Mouse (Mus musculus) midbrain, embryonic 13.5 days (tissue): ENCODE data around the gene Gm973. TPM values are rescaled to one million over a fixed set of nuclear protein-coding genes. Genes with fewer than 3 reads are reported as not detected.

ENCODE experiments used
- ATAC-seq: fragments of 200-750 bp; cut with Nextera tagmentation; 2 replicates; pipeline ENCODE4 v1.8.0; 2017; ENCODE audit warnings: mild to moderate bottlenecking, moderate TSS enrichment, moderate library complexity
- H3K27ac ChIP-seq: fragments of 300-500 bp; sonication (generic); 2 replicates; pipeline ENCODE4 v1.5.1; 2015; ENCODE audit warnings: inconsistent platforms, mild to moderate bottlenecking, moderate library complexity
- H3K27me3 ChIP-seq: fragments of 300-500 bp; sonication (generic); 2 replicates; pipeline ENCODE4 v1.6.1; 2015; ENCODE audit warnings: mild to moderate bottlenecking, inconsistent platforms
- H3K36me3 ChIP-seq: fragments of 300-500 bp; sonication (generic); 2 replicates; pipeline ENCODE4 v1.6.1; 2015; ENCODE audit warnings: mild to moderate bottlenecking, inconsistent platforms
- H3K4me1 ChIP-seq: fragments of 300-500 bp; sonication (generic); replicated peaks from 2 replicates; pipeline ENCODE4 v1.6.1; 2015; ENCODE audit warnings: inconsistent platforms
- H3K4me2 ChIP-seq: fragments of 300-500 bp; sonication (generic); replicated peaks from 2 replicates; pipeline ENCODE4 v1.6.1; 2015; ENCODE audit warnings: moderate library complexity, mild to moderate bottlenecking, inconsistent platforms
- H3K4me3 ChIP-seq: fragments of 300-500 bp; sonication (generic); replicated peaks from 2 replicates; pipeline ENCODE4 v1.5.1; 2015; ENCODE audit warnings: mild to moderate bottlenecking, inconsistent platforms
- H3K9ac ChIP-seq: fragments of 300-500 bp; sonication (generic); replicated peaks from 2 replicates; pipeline ENCODE4 v1.6.1; 2015; ENCODE audit warnings: mild to moderate bottlenecking, inconsistent platforms
- H3K9me3 ChIP-seq: fragments of 300-500 bp; sonication (generic); 2 replicates; pipeline ENCODE4 v1.6.1; 2016; ENCODE audit warnings: mild to moderate bottlenecking, inconsistent platforms
- WGBS: fragments of 180-500 bp; shearing (Covaris S2); methylation state at CpG from one replicate; pipeline ENCODE4 v1.1.7; 2015; 5-methylcytosine and 5-hydroxymethylcytosine counted together
- polyA plus RNA-seq: library from polyadenylated mRNA; unstranded; fragments of >200 nt; fragmentation: Nextera tagmentation; extraction: Ambion mirVana; gene quantifications from 2 replicates; pipeline ENCODE4 v1.2.1, GENCODE M21; 2015

Gm973 gene
- polyA plus RNA-seq, 1 experiment from 2014 or later, result 7.2 TPM

DNA sequence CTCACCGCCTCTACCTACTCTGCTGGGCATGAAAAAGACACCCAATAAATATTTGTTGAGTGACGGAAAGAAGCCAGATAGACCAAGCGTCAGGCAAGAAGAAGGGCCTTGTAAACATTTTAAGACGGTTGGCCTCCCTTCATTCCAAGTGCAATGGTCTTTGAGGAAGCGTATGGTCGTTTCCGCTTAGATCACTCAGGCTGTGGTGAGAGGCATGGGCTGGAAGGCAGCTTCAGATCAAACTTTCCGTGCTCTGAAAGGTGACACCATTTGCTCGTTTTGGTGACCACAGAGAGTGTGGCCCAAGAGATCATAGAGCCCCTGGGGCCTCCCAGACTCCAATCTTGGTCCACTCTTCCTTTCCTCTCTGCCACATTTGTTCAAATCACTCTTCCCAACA is 79.5 kb downstream of the Gm973 start:
- 93% methylated on average over 9 of the region's 9 CpGs for WGBS
- Histone ChIP-seq H3K4me1 (peaks cover 24% of the 10 kb centered on the region), H3K4me2 (no peak overlapping the region), H3K27me3 (peaks cover 37% of the 10 kb centered on the region), H3K9me3 (no peaks in the 10 kb centered on the region), H3K36me3 (no peaks in the 10 kb centered on the region), H3K4me3 (no peak overlapping the region), H3K27ac (no peak overlapping the region), H3K9ac (no peak overlapping the region)
- ATAC-seq, result no peak

DNA sequence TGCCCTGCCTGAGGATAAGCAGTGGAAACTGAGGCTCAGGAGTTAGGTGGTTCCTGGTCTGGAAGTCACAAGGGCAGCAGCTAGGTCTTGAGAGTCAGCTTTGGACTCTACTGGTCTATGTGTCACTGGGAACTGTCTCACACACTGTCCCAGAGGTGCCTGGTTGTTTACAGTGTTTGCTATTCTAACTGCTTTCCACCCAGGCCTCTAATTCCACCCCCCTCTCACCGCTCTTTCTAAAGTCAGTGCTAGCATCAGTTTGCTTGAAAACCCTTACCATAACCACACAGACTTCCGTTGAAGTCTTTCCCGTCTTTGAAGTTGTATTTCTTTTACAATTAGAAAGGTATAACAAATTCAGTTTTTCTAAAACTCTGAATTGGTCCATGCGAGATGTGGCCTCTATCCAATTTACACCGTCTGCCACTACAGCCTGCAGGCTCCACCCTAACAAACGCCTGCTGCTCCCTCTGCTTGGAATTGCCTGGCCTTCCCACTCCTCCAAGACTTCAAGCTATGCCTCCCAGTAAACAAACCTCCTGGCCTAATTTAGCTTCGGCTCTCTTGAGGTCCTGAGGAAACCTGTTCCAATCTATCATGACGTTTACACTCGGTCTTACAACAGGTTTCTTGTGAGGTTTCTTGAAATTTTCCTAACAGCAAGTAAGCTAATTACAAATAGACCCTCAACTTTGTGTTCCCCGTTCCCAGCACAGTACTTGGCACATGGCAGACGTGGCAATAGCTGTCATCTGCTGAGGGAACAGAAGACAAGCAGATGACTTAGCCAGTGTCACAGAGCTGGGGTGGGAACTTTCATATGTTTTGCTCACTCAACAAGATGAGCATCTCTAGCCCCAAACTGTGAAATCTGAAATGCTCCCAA is 86.7 kb downstream of the Gm973 start:
- H3K36me3 ChIP-seq, result no peaks in the 10 kb centered on the region
- H3K4me1 ChIP-seq, result no peaks in the 10 kb centered on the region
- H3K4me2 ChIP-seq, result no peak overlapping the region
- no peak for ATAC-seq
- H3K27ac ChIP-seq, result no peak overlapping the region
- WGBS, result 65% methylated on average over 11 of the region's 11 CpGs
- H3K27me3 ChIP-seq, result 0 out of 2 replicates have a peak, but pooled peaks cover 3% of the 10 kb centered on the region
- H3K4me3 ChIP-seq, result no peak overlapping the region
- H3K9me3 ChIP-seq, result no peaks in the 10 kb centered on the region
- H3K9ac ChIP-seq, result no peak overlapping the region

DNA sequence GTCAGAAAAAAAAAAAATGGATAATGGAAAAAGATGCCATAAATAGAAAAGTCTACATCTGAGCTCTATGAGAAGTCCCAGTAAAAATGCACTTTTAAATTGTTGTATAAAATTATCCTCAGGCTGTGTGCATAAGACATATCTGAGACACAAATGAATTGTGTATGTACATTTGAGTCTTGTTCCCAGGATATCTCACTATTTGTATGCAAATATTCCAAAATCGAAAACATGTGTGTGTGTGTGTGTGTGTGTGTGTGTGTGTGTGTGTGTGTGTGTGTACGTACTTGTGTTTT is 87.3 kb downstream of the Gm973 start:
- Histone ChIP-seq H3K9ac (no peak overlapping the region), H3K27me3 (0 out of 2 replicates have a peak, but pooled peaks cover 3% of the 10 kb centered on the region), H3K4me3 (no peak overlapping the region), H3K27ac (no peak overlapping the region), H3K36me3 (no peaks in the 10 kb centered on the region), H3K4me1 (no peaks in the 10 kb centered on the region), H3K4me2 (no peak overlapping the region), H3K9me3 (no peaks in the 10 kb centered on the region)
- WGBS, result 84% methylated on average over 2 of the region's 2 CpGs
- no peak for ATAC-seq

DNA sequence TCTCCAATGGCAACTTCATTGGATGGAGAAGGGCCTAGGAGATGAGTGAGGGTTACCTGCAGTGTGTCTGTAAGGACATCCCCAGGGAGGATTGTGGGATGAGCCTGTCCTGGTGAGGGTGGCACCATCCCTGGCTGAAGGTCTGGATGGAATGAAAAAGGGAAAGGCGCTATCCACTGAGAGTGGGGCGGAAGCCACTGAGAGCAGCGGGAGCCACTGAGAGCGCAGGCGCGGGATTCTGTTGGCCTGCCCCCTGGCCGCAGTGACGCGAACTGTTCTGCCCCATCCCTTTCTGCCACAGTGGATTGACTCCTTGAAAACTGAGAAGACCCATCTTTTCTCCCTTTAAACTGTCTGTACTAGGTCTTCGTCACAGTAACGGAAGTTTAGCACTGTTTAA is 87.8 kb downstream of the Gm973 start:
- Histone ChIP-seq H3K4me3 (no peak overlapping the region), H3K9me3 (no peaks in the 10 kb centered on the region), H3K27me3 (0 out of 2 replicates have a peak, but pooled peaks cover 3% of the 10 kb centered on the region), H3K4me2 (0 out of 2 replicates have a peak overlapping the region, but pooled peaks have one; percentile 14), H3K4me1 (no peaks in the 10 kb centered on the region), H3K9ac (no peak overlapping the region), H3K36me3 (no peaks in the 10 kb centered on the region), H3K27ac (no peak overlapping the region)
- WGBS, result 17% methylated on average over 11 of the region's 11 CpGs
- peak; percentile 69 for ATAC-seq

DNA sequence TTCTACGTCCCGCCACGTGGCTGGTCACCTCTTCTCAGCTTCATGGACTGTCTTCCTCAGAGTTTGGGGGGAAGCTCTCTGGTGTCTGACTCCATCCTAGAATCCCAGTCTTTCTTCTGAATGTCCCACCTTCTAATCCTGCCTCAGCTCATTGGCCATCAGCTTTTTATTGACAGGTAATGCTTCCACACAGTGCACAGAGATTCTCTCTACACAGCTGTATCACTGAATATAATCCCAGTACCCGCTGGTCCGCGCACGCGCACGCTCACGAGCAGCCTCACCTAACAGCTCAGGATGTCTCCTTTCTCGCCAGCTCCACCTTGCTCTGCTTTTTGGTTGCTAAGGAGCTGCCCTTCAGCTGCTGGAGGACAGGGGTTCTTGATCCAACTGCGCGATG is 90.4 kb downstream of the Gm973 start:
- no peaks in the 10 kb centered on the region for H3K36me3 ChIP-seq
- no peak overlapping the region for H3K9ac ChIP-seq
- ATAC-seq, result 0 out of 2 replicates have a peak, but pooled peaks have one; percentile 37
- no peak overlapping the region for H3K4me2 ChIP-seq
- no peak overlapping the region for H3K27ac ChIP-seq
- no peaks in the 10 kb centered on the region for H3K9me3 ChIP-seq
- H3K4me3 ChIP-seq, result no peak overlapping the region
- H3K27me3 ChIP-seq, result 0 out of 2 replicates have a peak, but pooled peaks cover 3% of the 10 kb centered on the region
- 92% methylated on average over 13 of the region's 13 CpGs for WGBS
- H3K4me1 ChIP-seq, result no peaks in the 10 kb centered on the region

DNA sequence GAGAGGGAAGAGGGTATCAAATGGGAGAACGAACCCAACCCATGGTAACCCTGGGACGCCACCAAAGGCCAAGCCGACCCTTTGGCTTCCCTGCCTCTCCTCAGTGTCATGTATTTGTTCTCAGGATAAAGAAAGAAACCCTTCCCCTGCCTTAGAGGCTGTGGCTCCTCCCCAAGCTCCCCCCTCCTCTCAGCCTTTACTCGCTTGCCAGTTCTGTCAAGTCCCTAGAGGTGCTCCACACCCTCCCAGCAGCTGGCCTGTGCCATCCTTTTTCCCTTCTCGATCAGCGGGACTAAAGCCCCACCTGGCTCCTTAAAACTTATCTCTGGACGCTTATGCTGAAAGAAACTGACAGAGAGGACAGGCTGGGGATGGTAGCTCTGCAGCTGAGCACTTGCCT is 91.0 kb downstream of the Gm973 start:
- Histone ChIP-seq H3K36me3 (no peaks in the 10 kb centered on the region), H3K4me3 (no peak overlapping the region), H3K27ac (no peak overlapping the region), H3K9ac (no peak overlapping the region), H3K27me3 (0 out of 2 replicates have a peak, but pooled peaks cover 3% of the 10 kb centered on the region), H3K4me2 (no peak overlapping the region), H3K4me1 (no peaks in the 10 kb centered on the region), H3K9me3 (no peaks in the 10 kb centered on the region)
- WGBS, result 41% methylated on average over 7 of the region's 7 CpGs
- peak; percentile 50; the same call in 1 of the 2 replicates for ATAC-seq

DNA sequence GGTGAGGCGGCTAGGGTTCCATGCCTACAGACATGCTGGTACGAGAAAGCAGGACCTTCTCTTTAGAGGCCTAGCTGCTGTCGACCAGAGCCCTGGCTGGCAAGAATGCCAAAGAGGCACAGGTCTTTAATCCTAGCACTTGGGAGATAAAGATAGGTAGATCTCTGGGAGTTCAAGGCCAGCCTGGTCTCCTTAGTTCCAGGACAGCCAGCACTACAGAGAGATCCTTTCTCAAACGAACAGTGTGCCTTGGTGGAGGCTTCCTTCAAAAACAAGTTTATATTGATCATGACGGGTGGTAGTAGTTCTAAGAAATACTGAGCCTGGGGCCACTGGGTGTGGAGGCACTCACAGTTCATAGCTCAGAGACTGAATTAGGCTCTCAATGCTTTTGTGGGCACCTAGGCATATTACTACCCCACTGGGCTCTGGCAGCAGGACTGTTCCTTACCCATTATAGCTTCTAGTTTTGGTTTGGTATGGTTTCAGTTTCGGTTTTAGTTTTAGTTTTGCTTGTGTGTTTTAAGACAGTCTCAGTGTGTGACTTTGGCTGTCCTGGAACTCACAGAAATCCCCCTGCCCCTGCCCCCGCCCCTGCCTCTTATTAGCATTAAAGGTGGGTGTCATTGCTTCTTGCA is 92.2 kb downstream of the Gm973 start:
- no peaks in the 10 kb centered on the region for H3K4me1 ChIP-seq
- H3K9me3 ChIP-seq, result no peaks in the 10 kb centered on the region
- no peak overlapping the region for H3K4me2 ChIP-seq
- 88% methylated on average over 7 of the region's 7 CpGs for WGBS
- no peaks in the 10 kb centered on the region for H3K36me3 ChIP-seq
- no peak overlapping the region for H3K4me3 ChIP-seq
- no peaks in the 10 kb centered on the region for H3K27me3 ChIP-seq
- ATAC-seq, result no peak
- H3K9ac ChIP-seq, result no peak overlapping the region
- no peak overlapping the region for H3K27ac ChIP-seq

DNA sequence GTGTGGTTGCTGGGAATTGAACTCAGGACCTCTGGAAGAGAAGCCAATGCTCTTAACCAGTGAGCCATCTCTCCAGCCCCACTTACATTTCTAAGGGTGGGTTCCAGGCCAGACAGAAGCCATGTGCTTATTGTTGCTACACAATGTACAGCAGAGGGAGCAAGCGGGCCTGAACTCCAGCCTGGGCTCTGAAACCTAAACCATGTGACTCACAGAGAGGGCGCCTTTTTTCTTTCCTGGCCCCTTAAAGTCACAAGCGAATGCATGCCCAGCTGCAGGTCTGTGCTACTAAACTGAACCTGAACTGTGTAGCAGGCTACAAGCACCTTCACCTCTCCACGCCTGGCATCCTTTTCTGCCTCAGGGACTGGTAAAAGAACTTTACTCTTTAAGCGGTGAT is 92.9 kb downstream of the Gm973 start:
- no peaks in the 10 kb centered on the region for H3K4me1 ChIP-seq
- H3K27ac ChIP-seq, result no peak overlapping the region
- 67% methylated on average over 5 of the region's 5 CpGs for WGBS
- no peaks in the 10 kb centered on the region for H3K9me3 ChIP-seq
- no peak overlapping the region for H3K9ac ChIP-seq
- ATAC-seq, result no peak
- H3K4me3 ChIP-seq, result no peak overlapping the region
- no peaks in the 10 kb centered on the region for H3K27me3 ChIP-seq
- no peaks in the 10 kb centered on the region for H3K36me3 ChIP-seq
- no peak overlapping the region for H3K4me2 ChIP-seq

DNA sequence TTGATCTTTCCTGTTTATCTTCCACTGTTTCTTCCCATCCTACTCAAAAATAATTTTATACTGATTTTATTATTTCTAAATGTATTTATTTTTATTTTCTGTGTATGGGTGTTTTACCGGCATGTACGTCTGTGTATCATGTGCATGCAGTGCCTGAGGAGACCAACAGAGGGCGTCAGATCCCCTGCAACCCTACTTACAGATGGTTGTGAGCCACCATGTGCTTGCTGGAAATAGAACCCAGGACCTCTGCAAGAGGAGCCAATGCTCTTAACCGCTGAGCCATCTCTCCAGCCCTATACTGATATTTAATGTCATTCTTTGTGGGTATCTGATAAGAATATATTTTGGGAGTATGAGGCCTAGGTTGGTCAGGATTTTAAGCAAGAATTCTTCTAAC is 93.4 kb downstream of the Gm973 start:
- H3K4me2 ChIP-seq, result no peak overlapping the region
- H3K27ac ChIP-seq, result no peak overlapping the region
- H3K9ac ChIP-seq, result no peak overlapping the region
- no peak overlapping the region for H3K4me3 ChIP-seq
- H3K9me3 ChIP-seq, result no peaks in the 10 kb centered on the region
- 80% methylated on average over 4 of the region's 4 CpGs for WGBS
- ATAC-seq, result no peak
- H3K36me3 ChIP-seq, result no peaks in the 10 kb centered on the region
- H3K4me1 ChIP-seq, result no peaks in the 10 kb centered on the region
- H3K27me3 ChIP-seq, result no peaks in the 10 kb centered on the region

DNA sequence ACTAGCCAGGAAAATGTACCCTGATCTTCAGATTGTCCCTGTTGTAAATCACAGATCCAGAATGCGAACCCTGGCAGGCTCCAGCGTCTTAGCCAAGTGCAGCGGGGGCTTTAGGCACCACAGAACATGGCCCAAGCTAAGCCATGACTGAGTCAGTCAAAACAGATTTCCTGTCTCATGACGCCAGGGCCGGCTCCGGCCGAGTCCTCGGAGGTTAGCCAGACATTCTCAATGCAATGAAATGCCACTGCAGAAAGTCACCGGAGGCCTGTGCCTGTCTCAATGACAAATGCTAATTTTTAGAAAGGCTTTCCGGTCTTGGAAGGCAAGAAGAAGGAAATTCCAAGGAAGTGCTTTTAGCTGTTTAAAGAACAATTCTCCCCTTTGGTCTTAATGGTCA is 93.8 kb downstream of the Gm973 start:
- no peak for ATAC-seq
- H3K4me3 ChIP-seq, result no peak overlapping the region
- H3K9ac ChIP-seq, result no peak overlapping the region
- no peaks in the 10 kb centered on the region for H3K9me3 ChIP-seq
- H3K27ac ChIP-seq, result no peak overlapping the region
- no peaks in the 10 kb centered on the region for H3K4me1 ChIP-seq
- no peaks in the 10 kb centered on the region for H3K36me3 ChIP-seq
- H3K4me2 ChIP-seq, result no peak overlapping the region
- no peaks in the 10 kb centered on the region for H3K27me3 ChIP-seq
- WGBS, result 87% methylated on average over 10 of the region's 10 CpGs

DNA sequence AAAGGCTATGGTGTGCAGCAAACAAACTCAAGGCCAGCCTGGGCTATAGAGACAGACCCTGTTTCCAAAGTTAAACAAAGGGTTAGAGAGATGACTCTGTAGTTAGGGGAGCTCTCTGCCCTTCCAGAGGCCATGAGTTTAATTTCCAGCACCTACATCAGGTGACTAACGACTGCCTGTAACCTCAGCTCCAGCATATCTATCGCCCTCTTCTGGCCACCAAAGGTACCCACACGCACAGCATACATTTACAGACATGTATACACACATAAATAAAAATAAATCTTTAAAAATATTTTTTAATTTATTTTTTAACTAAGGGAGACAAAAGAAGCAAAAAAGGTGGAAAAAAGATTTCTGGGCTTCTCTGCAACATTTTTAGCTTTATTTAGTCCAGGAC is 94.9 kb downstream of the Gm973 start:
- Histone ChIP-seq H3K27me3 (no peaks in the 10 kb centered on the region), H3K4me3 (no peak overlapping the region), H3K4me2 (no peak overlapping the region), H3K36me3 (no peaks in the 10 kb centered on the region), H3K4me1 (no peaks in the 10 kb centered on the region), H3K9me3 (no peaks in the 10 kb centered on the region), H3K9ac (no peak overlapping the region), H3K27ac (no peak overlapping the region)
- ATAC-seq, result no peak
- 91% methylated on average over 3 of the region's 3 CpGs for WGBS

DNA sequence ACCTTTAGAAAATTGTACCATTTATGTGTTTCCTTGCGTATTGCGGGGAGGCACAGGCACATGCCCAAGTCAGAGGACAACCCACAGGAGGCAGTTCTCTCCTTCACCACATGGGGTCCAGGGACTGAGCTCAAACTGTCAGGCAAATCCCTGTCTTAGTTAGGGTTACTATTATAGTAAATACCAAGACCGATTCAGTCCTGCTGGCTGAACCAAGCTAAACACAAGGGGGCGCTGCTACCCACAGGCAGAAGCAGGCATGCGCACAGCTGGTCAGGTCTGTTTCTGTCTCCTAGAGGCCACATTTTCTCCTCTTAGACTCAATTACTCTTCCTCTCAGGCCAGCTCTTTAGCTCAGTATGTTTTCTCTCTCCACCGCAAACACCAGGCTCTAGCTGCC is 97.7 kb downstream of the Gm973 start:
- Histone ChIP-seq H3K4me3 (no peak overlapping the region), H3K4me1 (no peaks in the 10 kb centered on the region), H3K27me3 (no peaks in the 10 kb centered on the region), H3K27ac (no peak overlapping the region), H3K36me3 (no peaks in the 10 kb centered on the region), H3K4me2 (no peak overlapping the region), H3K9ac (no peak overlapping the region), H3K9me3 (no peaks in the 10 kb centered on the region)
- no peak for ATAC-seq
- WGBS, result 46% methylated on average over 6 of the region's 6 CpGs
